Mouse (Mus musculus) spleen, adult 2 months (tissue): ENCODE results near the gene Dbn1.

ENCODE experiments used
- CTCF ChIP-seq: fragments of 200-500 bp; IDR thresholded peaks from 2 replicates; pipeline ENCODE4 v1.5.1; 2011; ENCODE audit warnings: mild to moderate bottlenecking, inconsistent platforms; ENCODE audit not compliant: insufficient read depth, insufficient read length, insufficient replicate concordance; ENCODE audit errors: extremely low read depth
- POLR2A ChIP-seq: fragments of 200-500 bp; IDR thresholded peaks from 2 replicates; pipeline ENCODE4 v1.6.1; 2011; ENCODE audit warnings: low read depth, low read length, inconsistent platforms

- TF ChIP-seq CTCF (no peak), POLR2A (no peak)
Measured at GRCm38 (mm10) chr13:55494257-55494656, 6.3 kb upstream of the Dbn1 start.
